Mouse (Mus musculus) neural tube, embryonic 14.5 days (tissue): ENCODE results near the gene Hipk2. TPM values are rescaled to one million over a fixed set of nuclear protein-coding genes. Genes with fewer than 3 reads are reported as not detected.

Source experiments
- ATAC-seq: fragments of 200-750 bp; cut with Nextera tagmentation; 2 replicates; pipeline ENCODE4 v1.8.0; 2017; ENCODE audit warnings: low read depth, mild to moderate bottlenecking, moderate TSS enrichment, moderate library complexity
- H3K27ac ChIP-seq: fragments of 300-500 bp; sonication (generic); 2 replicates; pipeline ENCODE4 v1.5.1; 2014; ENCODE audit warnings: low read depth, mild to moderate bottlenecking, control low read depth, low read length, moderate library complexity, mixed read lengths
- H3K27me3 ChIP-seq: fragments of 300-500 bp; sonication (generic); 2 replicates; pipeline ENCODE4 v1.6.1; 2014; ENCODE audit warnings: low read length; ENCODE audit not compliant: control insufficient read depth, insufficient read depth
- H3K36me3 ChIP-seq: fragments of 300-500 bp; sonication (generic); 2 replicates; pipeline ENCODE4 v1.6.1; 2014; ENCODE audit warnings: low read length, mixed read lengths; ENCODE audit not compliant: control insufficient read depth, insufficient read depth
- H3K4me1 ChIP-seq: fragments of 300-500 bp; sonication (generic); 2 replicates; pipeline ENCODE4 v1.6.1; 2014; ENCODE audit warnings: low read length; ENCODE audit not compliant: control insufficient read depth, insufficient read depth
- H3K4me2 ChIP-seq: fragments of 300-500 bp; sonication (generic); 2 replicates; pipeline ENCODE4 v1.6.1; 2014; ENCODE audit warnings: mild to moderate bottlenecking, low read depth, low read length, control low read depth
- H3K4me3 ChIP-seq: fragments of 300-500 bp; sonication (generic); 2 replicates; pipeline ENCODE4 v1.5.1; 2014; ENCODE audit warnings: low read depth, low read length, control low read depth, mixed read lengths
- H3K9ac ChIP-seq: fragments of 300-500 bp; sonication (generic); replicated peaks from 2 replicates; pipeline ENCODE4 v1.6.1; 2014; ENCODE audit warnings: low read depth, mild to moderate bottlenecking, control low read depth, low read length, mixed read lengths
- H3K9me3 ChIP-seq: fragments of 300-500 bp; sonication (generic); 2 replicates; pipeline ENCODE4 v1.6.1; 2016; ENCODE audit warnings: low read length; ENCODE audit not compliant: control insufficient read depth
- WGBS: fragments of 180-500 bp; shearing (Covaris S2); extraction: QIAGEN DNeasy Blood & Tissue Kit; methylation state at CpG from one replicate; pipeline ENCODE4 v1.1.7; 2014; 5-methylcytosine and 5-hydroxymethylcytosine counted together
- polyA plus RNA-seq: library from polyadenylated mRNA; unstranded; fragments of >200 nt; fragmentation: Nextera tagmentation; extraction: Ambion mirVana; gene quantifications from 2 replicates; pipeline ENCODE4 v1.2.1, GENCODE M21; 2014

Hipk2 gene
- polyA plus RNA-seq, 1 experiment from 2014 or later = 41.4 TPM

DNA sequence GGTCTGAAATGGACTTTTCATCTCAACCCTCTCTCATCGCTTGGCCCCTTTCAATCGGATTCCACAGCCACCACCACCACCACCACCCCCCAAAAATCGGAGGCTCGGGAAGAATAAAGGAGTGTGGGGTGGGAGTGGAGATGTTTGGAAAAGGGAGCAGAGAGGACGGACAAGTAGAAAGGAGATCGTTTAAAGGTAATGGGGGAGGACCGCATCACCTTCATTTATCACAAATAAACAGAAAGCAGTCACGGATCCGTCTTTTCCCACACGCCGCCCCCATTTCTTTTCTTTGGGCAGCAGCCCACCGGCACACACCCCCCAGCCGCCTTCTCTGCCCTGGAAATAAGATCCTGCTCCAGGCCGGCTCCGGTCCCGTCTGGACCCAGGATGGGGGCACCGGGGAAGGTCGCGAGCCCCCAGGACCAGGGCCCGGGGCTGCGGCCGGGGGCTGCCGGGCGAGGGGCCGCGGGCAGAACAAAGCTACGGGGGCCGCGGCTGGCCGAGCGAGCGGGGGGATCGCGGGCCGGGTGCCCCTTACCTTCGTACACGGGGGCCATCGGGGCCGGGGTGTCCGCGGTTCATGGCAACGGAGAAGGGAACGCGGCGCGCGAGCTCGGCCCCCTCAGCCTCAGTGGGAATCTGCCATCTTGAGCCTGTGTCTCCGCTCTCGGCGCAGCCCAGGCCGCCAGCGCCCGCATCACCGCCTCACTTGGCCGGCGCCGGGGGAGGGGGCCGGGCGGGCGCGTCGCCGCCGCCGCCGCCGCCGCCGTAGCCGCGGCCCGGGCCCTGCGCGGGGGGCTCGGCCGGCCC is 501 bp downstream of the Hipk2 start, which contains the start of gene Tbxas1:
Tbxas1 (plus strand) TSS at position 147 of the 813 bp plus-strand sequence.
- no peaks in the 10 kb centered on the region for H3K9me3 ChIP-seq
- WGBS = under 1% methylated on average over 50 of the region's 77 CpGs
- peaks cover 3% of the 10 kb centered on the region; the same call in 1 of the 2 replicates for H3K27me3 ChIP-seq
- H3K27ac ChIP-seq = peak within 1 kb of the TSS; percentile 97
- peak; percentile 74; the same call in 1 of the 2 replicates for ATAC-seq
- peak within 1 kb of the TSS; percentile 60 for H3K4me2 ChIP-seq
- H3K9ac ChIP-seq = peak within 1 kb of the TSS; percentile 100
- H3K36me3 ChIP-seq = no peaks in the 10 kb centered on the region
- H3K4me3 ChIP-seq = peak within 1 kb of the TSS; percentile 98
- H3K4me1 ChIP-seq = peaks cover 26% of the 10 kb centered on the region

DNA sequence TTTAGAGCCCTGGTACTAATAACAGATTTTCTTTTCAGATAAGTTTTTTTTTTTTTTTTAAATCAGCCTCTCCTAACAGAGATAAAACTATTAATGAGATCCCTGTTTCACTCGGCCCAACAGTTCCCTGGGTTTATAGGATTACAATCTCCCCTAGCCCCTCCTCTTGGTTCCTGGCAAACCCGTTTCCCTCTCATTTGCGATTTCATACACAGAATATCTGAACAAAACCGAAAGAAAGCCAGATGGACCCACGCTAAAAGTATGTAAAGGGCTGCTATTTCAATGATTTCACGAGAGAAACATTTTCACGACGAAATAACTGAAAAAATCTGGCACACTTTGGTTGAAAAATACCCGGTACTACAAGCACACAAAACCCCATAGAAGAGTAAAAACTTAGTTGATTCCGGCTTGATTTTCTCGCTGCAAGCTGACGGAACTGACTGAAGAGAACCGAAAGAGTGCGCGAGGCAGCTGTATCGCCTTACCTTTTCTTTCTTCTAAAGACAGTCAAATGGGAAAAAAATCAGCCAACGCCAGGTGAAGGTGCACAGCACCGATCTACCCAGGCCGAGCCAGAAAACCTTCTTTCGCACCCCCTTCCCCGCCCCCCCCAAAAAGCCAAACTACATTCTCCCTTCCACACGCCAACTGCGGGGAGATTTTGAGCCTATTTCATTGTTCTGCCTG is 1.3 kb downstream of the Hipk2 start:
- no peaks in the 10 kb centered on the region for H3K9me3 ChIP-seq
- H3K27ac ChIP-seq = peak overlapping the region; percentile 97
- under 1% methylated on average over 23 of the region's 23 CpGs for WGBS
- H3K4me2 ChIP-seq = peak overlapping the region; percentile 59
- peak overlapping the region; percentile 100 for H3K9ac ChIP-seq
- H3K27me3 ChIP-seq = peaks cover 3% of the 10 kb centered on the region; the same call in 1 of the 2 replicates
- ATAC-seq = no peak
- H3K36me3 ChIP-seq = no peaks in the 10 kb centered on the region
- peak overlapping the region; percentile 98 for H3K4me3 ChIP-seq
- peaks cover 30% of the 10 kb centered on the region for H3K4me1 ChIP-seq

DNA sequence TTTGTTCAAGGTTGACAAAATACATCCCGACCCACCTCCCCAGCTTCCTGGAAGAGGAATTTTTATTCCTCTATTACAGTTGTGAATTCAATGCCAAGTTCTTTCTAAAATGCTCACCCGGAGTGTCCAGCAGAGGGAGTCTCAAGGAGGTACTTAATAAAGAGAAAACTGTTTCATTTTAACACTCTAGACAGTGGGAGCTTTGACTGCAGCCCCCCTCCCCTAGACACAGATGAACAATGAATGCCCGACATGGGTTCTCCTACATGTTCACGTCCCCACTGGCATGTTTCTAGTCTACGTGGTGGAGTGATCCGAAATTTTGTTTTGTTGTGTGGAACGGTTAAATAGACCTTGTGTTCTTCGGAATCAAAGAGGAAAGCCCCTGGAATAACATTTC is 1.9 kb downstream of the Hipk2 start:
- Histone ChIP-seq H3K4me1 (peaks cover 30% of the 10 kb centered on the region), H3K36me3 (no peaks in the 10 kb centered on the region), H3K9me3 (no peaks in the 10 kb centered on the region), H3K9ac (peak overlapping the region; percentile 100), H3K27ac (peak overlapping the region; percentile 53; the same call in 1 of the 2 replicates), H3K4me3 (peak overlapping the region; percentile 98), H3K27me3 (peaks cover 3% of the 10 kb centered on the region; the same call in 1 of the 2 replicates), H3K4me2 (peak overlapping the region; percentile 59)
- WGBS = 4% methylated on average over 8 of the region's 8 CpGs
- ATAC-seq = no peak

DNA sequence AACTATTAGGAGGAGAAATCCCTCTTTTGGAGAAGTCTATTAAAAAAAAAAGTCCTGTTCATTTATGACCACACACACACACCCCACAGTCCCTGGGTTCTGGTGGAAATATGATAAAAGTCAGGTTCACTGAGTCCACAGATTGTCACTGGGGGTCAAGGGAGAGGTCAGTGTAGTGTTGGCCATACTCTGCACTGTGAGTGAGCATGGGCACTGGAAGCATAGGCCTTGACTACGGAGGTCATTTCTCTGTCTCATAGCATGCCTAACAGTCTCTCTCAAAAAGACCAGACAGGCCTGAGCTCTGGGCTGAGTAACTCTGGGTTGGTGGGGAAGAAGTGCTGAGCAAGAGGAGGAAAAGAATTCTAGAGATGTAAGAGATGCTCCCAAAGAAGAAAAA is 2.6 kb downstream of the Hipk2 start:
- no peak for ATAC-seq

DNA sequence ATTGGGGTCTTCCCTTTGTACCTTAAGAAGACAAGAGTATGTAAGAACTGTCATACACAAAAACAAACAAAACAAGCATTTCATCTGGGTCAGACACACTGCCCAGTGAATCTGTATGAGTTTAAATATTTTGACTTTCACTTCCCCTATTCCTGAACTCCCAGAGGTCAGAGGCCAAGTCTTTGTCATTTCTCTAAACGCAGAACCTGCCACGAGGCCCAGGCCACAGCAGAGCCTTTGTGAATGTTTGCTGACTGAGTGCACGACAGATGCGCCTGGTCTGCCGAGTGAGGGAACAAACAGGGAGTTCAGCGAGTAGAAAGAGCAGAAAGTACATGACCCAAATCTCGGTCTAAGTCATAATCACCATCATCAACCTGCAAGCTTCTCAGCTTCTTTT is 4.9 kb downstream of the Hipk2 start:
- H3K27me3 ChIP-seq = peaks cover 3% of the 10 kb centered on the region; the same call in 1 of the 2 replicates
- H3K9me3 ChIP-seq = no peaks in the 10 kb centered on the region
- no peaks in the 10 kb centered on the region for H3K36me3 ChIP-seq
- peaks cover 46% of the 10 kb centered on the region for H3K4me1 ChIP-seq
- no peak overlapping the region for H3K27ac ChIP-seq
- no peak overlapping the region for H3K9ac ChIP-seq
- WGBS = 8% methylated on average over 7 of the region's 7 CpGs
- H3K4me2 ChIP-seq = peak overlapping the region; percentile 16; the same call in 1 of the 2 replicates
- ATAC-seq = no peak
- H3K4me3 ChIP-seq = no peak overlapping the region

More for the DNA sequence above, 2.6 kb downstream of the Hipk2 start:
- peak overlapping the region; percentile 98 for H3K4me3 ChIP-seq
- 68% methylated on average over 1 of the region's 1 CpGs for WGBS
- no peaks in the 10 kb centered on the region for H3K36me3 ChIP-seq
- H3K9ac ChIP-seq = peak overlapping the region; percentile 100; the same call in 1 of the 2 replicates
- peaks cover 3% of the 10 kb centered on the region; the same call in 1 of the 2 replicates for H3K27me3 ChIP-seq
- H3K27ac ChIP-seq = no peak overlapping the region
- H3K4me1 ChIP-seq = peaks cover 32% of the 10 kb centered on the region
- no peaks in the 10 kb centered on the region for H3K9me3 ChIP-seq
- H3K4me2 ChIP-seq = peak overlapping the region; percentile 59

DNA sequence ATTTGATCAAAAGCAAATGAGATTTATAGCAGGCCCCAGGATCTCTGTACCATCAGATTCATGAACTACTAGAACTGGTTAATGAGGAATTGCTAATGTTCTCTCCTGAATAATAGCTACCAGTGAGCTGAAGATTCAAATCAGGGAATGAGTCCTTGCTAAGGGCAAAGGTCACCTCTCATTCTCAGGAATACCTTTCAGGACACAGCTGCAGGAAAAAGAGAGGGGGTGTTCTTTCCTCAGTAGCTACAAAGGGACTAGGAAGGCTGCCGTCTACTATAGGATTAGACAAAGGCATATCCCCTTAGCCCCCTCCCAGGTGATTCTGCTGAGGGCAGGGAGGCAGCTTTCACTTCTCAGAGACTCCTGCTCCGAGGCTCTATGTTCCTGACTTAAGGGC is 5.9 kb downstream of the Hipk2 start:
- Histone ChIP-seq H3K4me1 (peaks cover 47% of the 10 kb centered on the region), H3K36me3 (no peaks in the 10 kb centered on the region), H3K4me3 (no peak overlapping the region), H3K27me3 (no peaks in the 10 kb centered on the region), H3K4me2 (no peak overlapping the region), H3K27ac (no peak overlapping the region), H3K9me3 (no peaks in the 10 kb centered on the region), H3K9ac (no peak overlapping the region)
- no peak for ATAC-seq
- WGBS = 23% methylated on average over 2 of the region's 2 CpGs

DNA sequence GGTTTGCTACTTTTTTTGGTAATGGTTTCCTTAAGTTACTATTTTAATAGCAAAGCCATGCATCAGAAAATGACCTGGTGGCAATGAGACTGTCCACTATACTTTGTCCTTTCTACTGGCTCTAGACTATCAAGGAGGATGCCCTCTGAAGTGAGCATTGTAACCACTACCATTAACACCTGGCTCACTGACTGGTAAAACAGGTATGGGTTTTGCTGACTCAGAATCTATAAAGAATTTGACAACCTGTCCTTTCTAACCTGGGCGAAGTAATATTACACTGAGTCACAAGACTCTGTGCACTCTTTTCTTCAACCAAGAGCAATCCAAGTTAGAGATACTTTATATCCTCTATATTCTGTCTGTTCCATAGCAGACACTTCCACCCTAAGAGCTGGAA is 7.0 kb downstream of the Hipk2 start:
- Histone ChIP-seq H3K4me1 (peaks cover 47% of the 10 kb centered on the region), H3K4me3 (no peak overlapping the region), H3K27me3 (no peaks in the 10 kb centered on the region), H3K36me3 (no peaks in the 10 kb centered on the region), H3K9me3 (no peaks in the 10 kb centered on the region), H3K4me2 (no peak overlapping the region), H3K9ac (no peak overlapping the region), H3K27ac (no peak overlapping the region)
- WGBS = 100% methylated on average over 1 of the region's 1 CpGs
- no peak for ATAC-seq

DNA sequence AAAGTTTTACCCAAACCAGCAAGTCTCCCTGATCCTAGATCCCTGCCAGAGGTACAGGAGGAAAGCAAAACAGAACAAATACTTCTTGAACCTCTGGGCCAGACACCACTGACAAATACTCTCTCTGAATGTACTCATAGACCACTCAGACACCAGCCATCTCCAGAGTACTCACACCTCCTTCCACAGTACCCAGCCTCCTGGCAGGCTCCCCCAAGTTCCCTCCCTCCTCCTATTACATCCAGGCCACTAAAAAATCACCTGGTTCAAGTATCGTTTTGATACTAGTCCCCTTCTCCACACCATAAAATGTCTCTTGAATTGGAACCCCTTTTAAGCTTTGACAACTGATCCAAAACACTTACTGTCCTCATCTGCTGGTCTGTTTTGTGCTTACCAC is 8.7 kb downstream of the Hipk2 start:
- Histone ChIP-seq H3K4me2 (no peak overlapping the region), H3K4me3 (no peak overlapping the region), H3K27ac (no peak overlapping the region), H3K9ac (no peak overlapping the region), H3K9me3 (no peaks in the 10 kb centered on the region), H3K27me3 (no peaks in the 10 kb centered on the region), H3K4me1 (peaks cover 34% of the 10 kb centered on the region), H3K36me3 (no peaks in the 10 kb centered on the region)
- 48% methylated on average over 1 of the region's 1 CpGs for WGBS
- no peak for ATAC-seq

DNA sequence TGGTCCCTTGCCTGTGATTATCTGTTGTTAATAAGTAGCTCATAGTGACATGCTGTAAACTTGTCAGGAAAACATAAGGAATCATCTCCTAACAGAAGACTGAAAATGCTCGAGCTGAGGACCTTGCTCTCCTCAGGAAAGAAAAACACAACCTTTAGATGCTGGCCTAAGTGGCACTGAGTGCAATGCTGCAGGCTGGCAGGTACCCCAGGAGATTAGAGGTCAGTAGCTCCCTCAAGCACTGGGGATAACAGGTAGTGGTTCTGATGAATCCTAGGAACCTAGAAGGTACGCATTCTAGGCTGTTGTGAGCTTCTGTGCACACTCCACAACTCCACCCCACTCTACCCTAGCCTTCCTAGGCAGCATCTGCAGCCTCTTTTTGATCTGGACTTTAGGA is 9.2 kb downstream of the Hipk2 start:
- WGBS = 63% methylated on average over 2 of the region's 2 CpGs
- H3K9ac ChIP-seq = no peak overlapping the region
- no peak overlapping the region for H3K4me2 ChIP-seq
- no peak for ATAC-seq
- no peak overlapping the region for H3K4me3 ChIP-seq
- no peaks in the 10 kb centered on the region for H3K9me3 ChIP-seq
- no peak overlapping the region for H3K27ac ChIP-seq
- no peaks in the 10 kb centered on the region for H3K27me3 ChIP-seq
- no peaks in the 10 kb centered on the region for H3K36me3 ChIP-seq
- peaks cover 29% of the 10 kb centered on the region for H3K4me1 ChIP-seq
